Mouse (Mus musculus) layer of hippocampus, postnatal 36 days (tissue): ENCODE data around the gene Eif1. TPM values are rescaled to one million over a fixed set of nuclear protein-coding genes. Genes with fewer than 3 reads are reported as not detected.
"Not testable (repeated sequence)": the region's sequence is repeated elsewhere in the genome, so short reads cannot be mapped to it uniquely, and the experiment has no call there.

Experiments used
- DNase-seq, 2 experiments: peaks; one replicate each; pipeline ENCODE4 v3.0.0; 2022
- total RNA-seq, 2 experiments: library from RNA; stranded (reverse); gene quantifications; 2 replicates each; pipeline ENCODE4 v1.2.3; 2021

Gene Eif1
- total RNA-seq, 2 experiments from 2014 or later: 775 to 777 TPM

DNA sequence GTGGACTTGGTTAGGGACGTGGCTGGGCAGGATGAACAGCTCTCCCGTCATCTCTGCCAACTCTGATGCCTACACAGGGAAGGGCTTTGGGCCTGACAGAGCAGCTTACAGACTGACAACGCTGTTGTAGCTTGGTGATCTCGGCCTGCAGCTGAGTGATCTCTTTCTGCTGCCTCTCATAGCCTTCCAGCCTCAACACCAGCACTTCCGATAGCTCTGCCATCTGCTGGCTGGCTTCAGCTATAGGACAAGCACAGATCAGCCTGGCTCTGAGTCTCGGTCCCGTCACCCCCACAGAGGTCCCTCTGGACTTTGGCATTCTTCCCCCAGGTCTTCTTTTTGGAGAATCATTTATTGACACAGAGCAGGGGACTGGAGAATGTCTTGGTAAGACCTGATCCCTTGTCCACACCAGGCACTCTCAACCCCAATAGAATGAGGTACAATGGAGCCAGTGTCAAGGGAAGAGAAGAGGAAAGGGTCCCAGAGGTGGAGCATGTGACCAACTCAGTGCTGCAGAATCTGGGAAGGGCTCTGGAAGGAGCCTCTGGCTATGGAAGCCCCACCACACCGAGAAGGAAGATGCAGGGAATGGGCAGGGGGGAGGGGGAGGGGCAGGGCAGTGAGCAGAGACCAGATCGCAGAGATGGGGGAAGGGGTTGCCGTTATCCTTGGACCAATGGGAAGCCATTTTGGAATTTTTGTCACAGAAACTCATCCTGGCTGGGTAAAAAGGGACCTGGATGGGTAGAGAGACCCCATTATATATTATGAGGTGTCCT is 32.6 kb downstream of the Eif1 start:
- no peak for DNase-seq

DNA sequence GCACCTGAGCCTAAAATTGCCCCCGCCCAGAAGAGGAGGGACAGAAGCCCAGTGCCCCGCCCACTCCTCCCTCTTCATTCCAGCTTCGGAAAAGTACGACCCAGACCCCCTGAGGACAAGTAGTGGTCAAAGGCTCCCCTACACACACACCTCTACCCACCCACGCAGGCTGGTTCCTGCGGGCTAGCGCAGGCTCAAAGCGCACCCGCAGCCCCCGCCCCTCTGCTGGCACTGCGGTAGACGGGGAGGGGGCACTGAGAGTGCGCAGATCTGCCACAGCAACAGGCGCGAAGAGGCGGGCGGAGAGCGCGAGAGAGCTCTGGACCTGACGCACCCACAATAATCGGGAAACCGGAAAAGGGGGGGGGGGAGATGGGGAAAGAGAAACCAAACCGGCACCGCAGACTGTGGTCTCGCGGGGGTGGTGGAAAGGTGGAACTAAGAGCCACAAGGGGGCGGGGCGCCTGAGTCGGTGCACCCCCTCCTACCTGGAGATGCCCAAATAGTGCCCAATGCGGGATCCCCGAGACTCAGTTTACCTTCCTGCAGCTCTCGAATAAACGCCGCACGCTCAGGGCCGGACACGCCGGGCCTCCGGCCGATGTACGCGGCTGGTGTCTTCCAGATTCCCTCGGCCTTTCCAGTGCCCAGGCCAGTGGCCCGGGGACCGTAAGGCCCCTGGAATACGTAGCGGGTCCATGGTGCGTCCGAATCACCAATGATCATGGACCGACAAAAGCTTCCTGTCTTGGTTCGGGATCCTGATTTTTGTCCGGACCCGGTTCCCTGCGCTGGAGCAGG is 35.7 kb downstream of the Eif1 start:
- DNase-seq: peak; percentile 49 to 66

DNA sequence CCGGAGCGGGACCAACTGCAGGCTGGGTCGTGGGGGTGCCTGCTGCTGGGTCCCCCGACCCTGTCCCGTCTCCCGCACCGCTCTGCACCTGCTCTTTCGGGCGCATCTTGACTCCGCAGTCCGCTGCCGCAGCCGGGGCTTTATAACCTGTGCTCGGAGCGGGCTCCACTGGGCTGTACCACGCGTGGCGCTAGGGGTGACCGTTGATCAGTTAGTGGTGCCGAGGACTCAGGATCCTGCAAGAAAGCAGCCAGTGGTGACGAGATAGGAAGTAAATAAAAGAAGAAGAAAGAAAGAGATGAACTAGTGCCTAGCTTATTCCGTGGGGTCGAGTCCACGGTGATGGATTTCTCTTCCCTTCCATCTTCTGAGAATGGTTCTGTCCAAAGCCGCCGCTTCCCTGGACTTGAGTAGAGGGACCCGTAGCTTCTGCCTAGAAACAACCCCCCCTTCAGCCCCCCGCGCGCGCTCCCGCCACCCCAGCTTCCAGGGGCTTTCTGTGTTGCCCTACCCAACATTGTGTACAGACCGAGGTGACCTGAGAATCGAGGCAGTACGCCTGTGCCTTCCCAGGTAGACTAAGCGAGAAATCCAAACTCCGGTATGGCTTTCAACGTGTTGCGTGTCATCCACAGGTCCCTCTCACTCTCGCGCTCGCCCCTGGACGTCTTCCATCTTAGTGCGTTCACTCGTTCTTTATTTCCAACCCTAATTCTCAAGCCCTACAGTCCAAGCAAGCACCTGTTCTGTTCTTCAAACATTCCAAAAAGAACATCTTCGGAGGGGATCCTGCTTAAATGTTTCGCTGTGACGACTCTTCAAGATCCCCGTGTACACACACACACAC is 36.5 kb downstream of the Eif1 start, which contains the start of gene Hap1:
Gene Hap1, minus strand, starts transcription at position 157 of the 847 bp plus-strand sequence.
- peak; percentile 75 to 79 for DNase-seq

DNA sequence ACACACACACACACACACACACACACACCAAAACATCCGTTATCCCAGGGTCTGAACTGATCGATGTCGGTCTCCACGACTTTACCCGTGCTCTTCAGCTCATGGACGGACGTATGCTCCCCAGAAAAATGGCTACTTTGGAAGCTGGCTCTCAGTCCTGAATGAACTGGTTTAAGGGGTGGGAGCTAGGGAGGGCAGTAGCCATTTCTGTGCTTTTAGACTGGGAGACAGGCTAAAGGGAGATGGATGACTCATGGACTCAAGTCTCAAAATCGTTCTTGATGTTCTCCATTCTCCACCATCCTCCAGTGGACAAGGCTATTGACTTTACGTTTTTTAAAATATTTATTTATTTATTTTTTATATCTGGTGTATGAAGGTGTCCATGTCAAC is 37.1 kb downstream of the Eif1 start:
- DNase-seq: no peak

DNA sequence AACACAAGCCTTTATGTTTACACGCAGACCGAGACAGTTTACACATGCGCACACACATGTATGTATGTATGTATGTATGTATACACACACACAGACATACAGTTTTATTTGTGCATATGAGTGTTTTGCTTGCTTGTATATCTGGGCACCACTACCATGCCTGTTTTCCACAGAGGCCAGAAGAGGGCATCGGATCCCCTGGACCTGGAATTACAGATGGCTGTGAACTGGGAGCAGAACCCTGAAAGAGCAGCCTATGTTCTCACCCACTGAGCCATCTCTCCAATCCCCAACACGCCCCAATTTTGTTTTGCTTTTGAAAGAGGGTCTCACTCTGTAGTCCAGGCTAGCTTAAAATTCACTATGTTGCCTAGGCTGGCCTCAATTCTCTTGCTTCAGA is 37.7 kb downstream of the Eif1 start:
- DNase-seq: no peak

DNA sequence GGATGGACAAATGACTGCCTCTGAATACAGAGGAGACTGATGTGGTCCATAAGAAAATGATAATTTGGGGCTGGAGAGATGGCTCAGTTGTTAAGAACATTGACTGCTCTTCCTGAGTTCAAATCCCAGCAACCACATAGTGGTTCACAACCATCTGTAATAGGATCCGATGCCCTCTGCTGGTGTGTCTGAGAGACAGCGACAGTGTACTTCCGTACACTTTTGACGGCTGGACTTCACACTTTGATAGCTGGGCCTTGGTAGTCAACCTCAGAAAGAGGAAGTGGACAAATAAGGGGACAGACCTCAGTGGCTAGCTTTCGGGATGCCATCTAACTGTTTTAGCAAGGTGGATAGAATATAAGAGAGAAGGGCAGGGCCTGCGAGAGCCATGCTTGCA is 40.5 kb downstream of the Eif1 start:
- no peak for DNase-seq

DNA sequence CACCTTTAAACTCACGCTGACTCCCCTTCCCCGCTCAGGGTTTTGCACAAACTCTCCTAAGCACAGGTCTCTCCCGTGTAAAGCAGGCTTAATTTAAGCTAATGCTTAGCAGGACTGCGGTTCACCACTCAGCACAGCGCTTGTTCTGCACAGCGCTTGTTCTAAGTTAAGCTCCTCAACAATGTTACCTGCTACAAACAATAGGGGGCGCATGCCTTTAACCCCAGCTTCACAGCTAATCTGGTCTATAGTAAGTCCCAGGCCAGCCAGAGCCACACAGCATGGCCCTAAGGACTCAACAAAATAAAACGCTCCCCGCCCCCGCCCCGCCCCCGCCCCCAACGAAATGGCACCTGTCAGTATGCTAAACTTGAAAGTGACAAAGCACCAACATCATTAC is 41.4 kb downstream of the Eif1 start:
- DNase-seq: not testable (repeated sequence)

DNA sequence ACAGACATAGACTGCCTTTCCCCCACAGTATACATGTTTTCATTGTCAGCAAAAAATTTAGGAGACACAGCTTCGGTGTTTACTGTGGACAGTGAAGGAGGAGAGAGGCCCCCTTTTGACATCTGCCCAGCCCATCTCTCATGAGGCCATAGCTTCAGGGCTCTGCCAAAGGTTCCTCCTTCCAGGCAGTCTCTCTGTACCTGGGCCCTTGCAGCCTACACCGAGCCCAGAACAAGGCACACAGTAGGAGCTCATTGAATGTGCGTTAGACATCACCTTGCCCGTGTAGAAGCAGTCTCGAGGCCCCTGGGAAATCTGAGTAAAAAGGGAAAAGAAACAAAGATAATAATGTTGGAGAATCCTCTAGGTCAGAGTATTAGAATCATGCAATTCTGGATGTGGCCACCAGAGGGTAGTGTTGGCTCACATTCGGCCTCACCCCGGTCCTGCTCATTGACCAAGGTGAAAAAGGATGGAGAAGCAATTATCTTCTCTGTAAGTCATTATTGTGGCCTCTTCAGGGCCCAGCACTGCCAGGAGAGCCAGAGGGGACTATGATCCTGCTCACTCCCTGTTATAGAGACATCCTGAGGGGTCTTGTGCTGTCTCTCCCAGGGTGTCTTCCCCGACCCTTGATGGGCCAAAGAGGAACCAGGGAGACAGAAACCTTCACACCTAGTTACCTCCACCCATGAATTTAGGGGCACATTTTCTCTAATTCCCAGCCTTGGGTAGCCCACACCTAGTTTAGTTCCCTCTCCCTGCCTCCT is 42.7 kb downstream of the Eif1 start:
- peak; percentile 60 to 67 for DNase-seq

DNA sequence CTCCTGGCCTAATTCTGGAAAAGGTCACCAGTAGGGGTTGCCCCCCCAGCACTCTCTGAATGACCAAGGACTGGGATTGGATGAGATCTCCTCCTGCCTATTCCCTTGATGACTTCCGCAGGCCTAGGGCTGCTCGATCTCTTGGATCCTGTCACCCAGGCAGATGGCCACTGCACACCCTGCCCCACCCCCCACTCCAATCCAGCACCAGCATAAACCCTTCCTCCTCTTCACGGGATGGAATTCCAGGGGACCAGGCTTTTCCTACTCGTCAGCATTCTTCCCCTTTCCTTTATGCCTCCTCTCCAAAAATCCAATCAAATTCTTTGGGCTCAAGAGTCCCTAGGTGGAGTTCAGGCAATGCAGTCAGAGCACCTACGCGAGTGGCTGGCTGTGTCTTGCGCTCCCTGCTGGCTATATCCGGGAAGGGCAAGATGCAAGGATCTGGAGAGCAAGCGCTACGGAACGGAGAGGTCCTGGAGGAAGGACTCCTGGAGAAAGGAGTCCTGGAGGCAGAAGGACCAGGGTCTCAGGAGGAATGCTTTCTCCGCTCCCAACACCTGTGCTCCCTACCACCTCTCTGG is 43.4 kb downstream of the Eif1 start:
- DNase-seq: peak in 1 of 2 experiments; percentile 56

DNA sequence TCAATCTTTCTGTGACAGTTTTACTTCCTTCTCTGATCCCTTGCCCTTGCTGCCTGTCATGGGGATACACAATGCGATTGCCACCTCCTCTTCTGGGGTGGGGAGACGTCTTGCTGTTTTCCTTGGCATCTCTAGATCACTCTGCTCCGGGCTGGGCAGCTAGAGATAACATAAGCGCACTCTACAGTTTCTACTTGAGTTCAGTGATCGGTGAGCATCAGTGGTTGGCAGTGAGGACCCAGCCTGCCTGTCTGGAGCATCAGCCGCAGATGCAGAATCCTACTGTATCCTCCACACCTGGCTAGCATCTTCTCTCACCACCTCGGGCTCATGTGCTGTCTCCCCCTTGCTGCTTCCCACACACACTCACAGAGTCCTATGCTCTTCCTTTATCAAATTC is 49.5 kb downstream of the Eif1 start:
- DNase-seq: no peak

DNA sequence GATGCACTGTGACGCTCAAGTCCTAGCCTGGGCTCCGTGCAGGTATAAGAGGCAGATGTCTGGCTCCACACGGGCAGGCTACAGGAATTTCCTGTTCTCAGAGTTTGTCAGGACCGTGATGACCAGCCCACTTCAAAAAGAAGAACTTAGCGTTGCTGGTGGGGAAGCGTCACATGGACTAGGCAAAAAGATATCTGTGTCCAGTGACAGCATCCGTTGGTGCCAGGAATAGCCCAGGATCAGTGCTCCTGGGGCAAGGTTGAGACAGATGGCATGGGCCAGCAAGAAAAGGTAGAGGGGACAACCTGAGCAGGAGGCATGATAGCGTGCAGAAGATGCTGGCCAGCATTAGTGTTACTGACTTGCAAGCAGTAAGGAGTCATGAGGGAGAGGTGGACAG is 50.1 kb downstream of the Eif1 start:
- no peak for DNase-seq

Other genes with a start within 250 kb of the Eif1 start
- not detected for gene Krt32, start 231.7 kb upstream of the Eif1 start, total RNA-seq
- gene Krt35, start 223.6 kb upstream of the Eif1 start, total RNA-seq: not detected
- gene Krt36, start 214.3 kb upstream of the Eif1 start, total RNA-seq: not detected
- not detected for gene Krt13, start 198.3 kb upstream of the Eif1 start, total RNA-seq
- under 1 TPM; 0.23 to 0.40 TPM for gene Krt15, start 184.0 kb upstream of the Eif1 start, total RNA-seq
- gene Krt19, start 171.2 kb upstream of the Eif1 start, total RNA-seq: under 1 TPM; 0.23 to 0.52 TPM
- 1 to 10 TPM; 2.5 to 2.7 TPM for gene Krt9, start 126.6 kb upstream of the Eif1 start, total RNA-seq
- not detected for gene Krt14, start 112.3 kb upstream of the Eif1 start, total RNA-seq
- gene Krt16, start 71.0 kb upstream of the Eif1 start, total RNA-seq: not detected
- gene Krt17, start 58.9 kb upstream of the Eif1 start, total RNA-seq: not detected
- gene Krt42, start 50.0 kb upstream of the Eif1 start, total RNA-seq: not detected
- gene Gast, start 14.5 kb downstream of the Eif1 start, total RNA-seq: not detected
- gene Hap1, start 36.2 kb downstream of the Eif1 start, total RNA-seq: 100 to 1,000 TPM; 148 to 154 TPM
- gene Jup, start 77.9 kb downstream of the Eif1 start, total RNA-seq: 10 to 100 TPM; 36.5 to 39.8 TPM
- 1 to 10 TPM; 8.7 to 9.4 TPM for gene P3h4, start 95.0 kb downstream of the Eif1 start, total RNA-seq
- 1 to 10 TPM; 4.4 to 5.0 TPM for gene Fkbp10, start 95.8 kb downstream of the Eif1 start, total RNA-seq
- 10 to 100 TPM; 56.9 to 62.8 TPM for gene Nt5c3b, start 121.9 kb downstream of the Eif1 start, total RNA-seq
- gene Klhl10, start 122.0 kb downstream of the Eif1 start, total RNA-seq: 1 to 10 TPM; 1.4 to 1.9 TPM
- gene Klhl11, start 152.9 kb downstream of the Eif1 start, total RNA-seq: 100 to 1,000 TPM; 126 to 127 TPM
- 100 to 1,000 TPM; 103 to 109 TPM for gene Acly, start 208.1 kb downstream of the Eif1 start, total RNA-seq
- 1 to 10 TPM in 1 of 2 experiments, under 1 TPM in 1; 0.82 to 1.3 TPM for gene Ttc25, start 225.7 kb downstream of the Eif1 start, total RNA-seq